Mouse (Mus musculus): ENCODE data around the gene Rnf145. TPM values are rescaled to one million over a fixed set of nuclear protein-coding genes. Genes with fewer than 3 reads are reported as not detected.

Rnf145 gene
- polyA plus RNA-seq, 1 experiment from 2014 or later: 85.4 TPM

- no peaks in the 10 kb centered on the region for H3K4me1 ChIP-seq (ENCODE audit: control insufficient read depth, insufficient read depth, low read length)
- H3K4me2 ChIP-seq (ENCODE audit: low read depth, low read length): no peak overlapping the region
- H3K27ac ChIP-seq (replicated peaks; ENCODE audit: low read depth, low read length): no peak overlapping the region
- H3K4me3 ChIP-seq (ENCODE audit: low read depth, low read length): no peak overlapping the region
- peak; percentile 23 for DNase-seq (ENCODE audit: low spot score)
- no peaks in the 10 kb centered on the region for H3K36me3 ChIP-seq (ENCODE audit: control insufficient read depth, insufficient read depth, low read length)
- H3K9me3 ChIP-seq (ENCODE audit: control insufficient read depth, low read length): no peaks in the 10 kb centered on the region
- H3K27me3 ChIP-seq (replicated peaks; ENCODE audit: control insufficient read depth, insufficient read depth, low read length): no peaks in the 10 kb centered on the region
- H3K9ac ChIP-seq (ENCODE audit: low read depth, low read length): no peak overlapping the region
- 31% methylated on average over 4 of the region's 5 CpGs for WGBS
- no peak for ATAC-seq (ENCODE audit: low read depth)
Observed at GRCm38 (mm10) chr11:44502931-44503330, 15.8 kb upstream of the Rnf145 start.

DNA sequence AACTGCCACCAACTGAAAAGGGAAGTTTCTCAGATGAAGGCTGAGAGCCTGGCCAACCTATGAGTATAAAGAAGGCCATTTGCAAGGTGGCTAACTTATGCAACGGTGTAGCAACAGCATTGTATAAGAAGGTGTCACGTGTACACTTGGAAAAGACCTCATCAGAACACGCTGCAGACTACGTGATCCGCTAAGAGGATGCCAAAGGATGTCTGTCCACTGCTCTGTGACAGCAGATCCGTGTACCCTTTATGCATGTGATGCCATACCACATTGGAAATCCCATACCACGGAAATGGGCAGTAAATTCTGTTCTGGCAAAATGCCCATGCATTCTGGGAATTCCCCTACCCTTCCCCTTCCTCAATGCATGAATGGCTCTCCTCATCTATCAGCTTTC is 14.6 kb upstream of the Rnf145 start:
- WGBS: 85% methylated on average over 7 of the region's 7 CpGs
- Histone ChIP-seq H3K9me3 (ENCODE audit: control insufficient read depth, low read length) (no peaks in the 10 kb centered on the region), H3K4me2 (ENCODE audit: low read depth, low read length) (no peak overlapping the region)

GRCm38 (mm10) chr11:44504761-44505160 is 14.0 kb upstream of the Rnf145 start:
- Histone ChIP-seq H3K9me3 (ENCODE audit: control insufficient read depth, low read length) (no peaks in the 10 kb centered on the region), H3K27ac (replicated peaks; ENCODE audit: low read depth, low read length) (no peak overlapping the region), H3K36me3 (ENCODE audit: control insufficient read depth, insufficient read depth, low read length) (no peaks in the 10 kb centered on the region), H3K4me3 (ENCODE audit: low read depth, low read length) (no peak overlapping the region), H3K4me2 (ENCODE audit: low read depth, low read length) (no peak overlapping the region), H3K27me3 (replicated peaks; ENCODE audit: control insufficient read depth, insufficient read depth, low read length) (no peaks in the 10 kb centered on the region), H3K4me1 (ENCODE audit: control insufficient read depth, insufficient read depth, low read length) (no peaks in the 10 kb centered on the region), H3K9ac (ENCODE audit: low read depth, low read length) (no peak overlapping the region)
- 85% methylated on average over 3 of the region's 3 CpGs for WGBS
- DNase-seq (ENCODE audit: low spot score) (no peak), ATAC-seq (ENCODE audit: low read depth) (no peak)

More for the DNA sequence above, 14.6 kb upstream of the Rnf145 start:
- H3K27me3 ChIP-seq (replicated peaks; ENCODE audit: control insufficient read depth, insufficient read depth, low read length): no peaks in the 10 kb centered on the region
- no peak overlapping the region for H3K27ac ChIP-seq (replicated peaks; ENCODE audit: low read depth, low read length)
- no peaks in the 10 kb centered on the region for H3K36me3 ChIP-seq (ENCODE audit: control insufficient read depth, insufficient read depth, low read length)
- no peak overlapping the region for H3K4me3 ChIP-seq (ENCODE audit: low read depth, low read length)
- no peaks in the 10 kb centered on the region for H3K4me1 ChIP-seq (ENCODE audit: control insufficient read depth, insufficient read depth, low read length)
- DNase-seq (ENCODE audit: low spot score) (peak; percentile 24), ATAC-seq (ENCODE audit: low read depth) (no peak; the same call in 1 of the 2 replicates)
- no peak overlapping the region for H3K9ac ChIP-seq (ENCODE audit: low read depth, low read length)

- H3K4me2 ChIP-seq (ENCODE audit: low read depth, low read length): no peak overlapping the region
- no peak overlapping the region for H3K9ac ChIP-seq (ENCODE audit: low read depth, low read length)
- no peak overlapping the region for H3K27ac ChIP-seq (replicated peaks; ENCODE audit: low read depth, low read length)
- H3K36me3 ChIP-seq (ENCODE audit: control insufficient read depth, insufficient read depth, low read length): no peaks in the 10 kb centered on the region
- no peaks in the 10 kb centered on the region for H3K9me3 ChIP-seq (ENCODE audit: control insufficient read depth, low read length)
- no peaks in the 10 kb centered on the region for H3K4me1 ChIP-seq (ENCODE audit: control insufficient read depth, insufficient read depth, low read length)
- WGBS: 76% methylated on average over 4 of the region's 4 CpGs
- DNase-seq (ENCODE audit: low spot score) (no peak), ATAC-seq (ENCODE audit: low read depth) (no peak)
- H3K27me3 ChIP-seq (replicated peaks; ENCODE audit: control insufficient read depth, insufficient read depth, low read length): no peaks in the 10 kb centered on the region
- no peak overlapping the region for H3K4me3 ChIP-seq (ENCODE audit: low read depth, low read length)
Observed at GRCm38 (mm10) chr11:44508876-44509275, 9.9 kb upstream of the Rnf145 start.

DNA sequence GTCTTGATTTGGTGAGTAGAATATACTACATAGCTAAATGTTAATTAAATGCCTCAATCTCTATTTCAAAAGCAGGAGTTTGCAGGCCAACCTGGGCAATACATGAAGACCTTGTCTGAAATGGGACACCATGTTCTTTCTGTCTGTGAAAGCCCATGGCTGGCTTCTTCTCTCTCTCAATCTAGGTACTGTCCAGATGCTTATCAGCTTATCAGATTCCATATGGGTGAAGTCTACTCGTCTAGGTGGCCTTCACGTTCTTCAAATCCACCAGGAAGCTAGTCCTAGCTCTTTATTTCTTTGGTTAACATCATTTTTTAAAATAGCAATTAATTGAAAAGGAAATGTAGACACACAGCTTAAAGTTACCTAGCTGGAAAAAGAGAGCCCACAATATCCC is 8.9 kb upstream of the Rnf145 start:
- Histone ChIP-seq H3K9ac (ENCODE audit: low read depth, low read length) (no peak overlapping the region), H3K9me3 (ENCODE audit: control insufficient read depth, low read length) (no peaks in the 10 kb centered on the region), H3K4me3 (ENCODE audit: low read depth, low read length) (no peak overlapping the region), H3K27ac (replicated peaks; ENCODE audit: low read depth, low read length) (no peak overlapping the region), H3K27me3 (replicated peaks; ENCODE audit: control insufficient read depth, insufficient read depth, low read length) (no peaks in the 10 kb centered on the region), H3K4me2 (ENCODE audit: low read depth, low read length) (no peak overlapping the region), H3K36me3 (ENCODE audit: control insufficient read depth, insufficient read depth, low read length) (no peaks in the 10 kb centered on the region), H3K4me1 (ENCODE audit: control insufficient read depth, insufficient read depth, low read length) (no peaks in the 10 kb centered on the region)
- 79% methylated on average over 2 of the region's 2 CpGs for WGBS
- DNase-seq (ENCODE audit: low spot score): no peak
- ATAC-seq (ENCODE audit: low read depth): no peak

DNA sequence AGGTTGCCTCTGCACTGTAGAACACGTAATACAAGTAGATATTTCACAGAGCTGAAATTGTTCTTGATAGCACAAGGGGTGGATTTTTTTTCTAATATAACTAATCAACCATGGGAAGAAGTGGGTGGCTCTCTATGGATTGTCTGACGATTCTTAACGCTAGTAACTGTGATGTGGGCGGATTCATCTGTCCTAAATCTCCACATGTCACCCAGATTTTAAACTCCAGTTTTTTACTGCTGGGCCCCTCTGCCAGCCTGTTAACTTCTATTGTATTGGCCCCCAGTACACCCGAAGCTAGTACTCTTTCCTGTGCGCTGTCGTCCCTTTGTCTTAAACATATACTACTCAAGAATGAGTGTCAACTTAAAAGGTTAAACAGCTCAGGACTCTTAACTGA is 8.4 kb upstream of the Rnf145 start:
- H3K9me3 ChIP-seq (ENCODE audit: control insufficient read depth, low read length): no peaks in the 10 kb centered on the region
- H3K27ac ChIP-seq (replicated peaks; ENCODE audit: low read depth, low read length): no peak overlapping the region
- no peaks in the 10 kb centered on the region for H3K36me3 ChIP-seq (ENCODE audit: control insufficient read depth, insufficient read depth, low read length)
- H3K4me2 ChIP-seq (ENCODE audit: low read depth, low read length): no peak overlapping the region
- 81% methylated on average over 7 of the region's 7 CpGs for WGBS
- no peak overlapping the region for H3K9ac ChIP-seq (ENCODE audit: low read depth, low read length)
- H3K4me3 ChIP-seq (ENCODE audit: low read depth, low read length): no peak overlapping the region
- DNase-seq (ENCODE audit: low spot score) (no peak), ATAC-seq (ENCODE audit: low read depth) (no peak)
- H3K4me1 ChIP-seq (ENCODE audit: control insufficient read depth, insufficient read depth, low read length): no peaks in the 10 kb centered on the region
- H3K27me3 ChIP-seq (replicated peaks; ENCODE audit: control insufficient read depth, insufficient read depth, low read length): no peaks in the 10 kb centered on the region

DNA sequence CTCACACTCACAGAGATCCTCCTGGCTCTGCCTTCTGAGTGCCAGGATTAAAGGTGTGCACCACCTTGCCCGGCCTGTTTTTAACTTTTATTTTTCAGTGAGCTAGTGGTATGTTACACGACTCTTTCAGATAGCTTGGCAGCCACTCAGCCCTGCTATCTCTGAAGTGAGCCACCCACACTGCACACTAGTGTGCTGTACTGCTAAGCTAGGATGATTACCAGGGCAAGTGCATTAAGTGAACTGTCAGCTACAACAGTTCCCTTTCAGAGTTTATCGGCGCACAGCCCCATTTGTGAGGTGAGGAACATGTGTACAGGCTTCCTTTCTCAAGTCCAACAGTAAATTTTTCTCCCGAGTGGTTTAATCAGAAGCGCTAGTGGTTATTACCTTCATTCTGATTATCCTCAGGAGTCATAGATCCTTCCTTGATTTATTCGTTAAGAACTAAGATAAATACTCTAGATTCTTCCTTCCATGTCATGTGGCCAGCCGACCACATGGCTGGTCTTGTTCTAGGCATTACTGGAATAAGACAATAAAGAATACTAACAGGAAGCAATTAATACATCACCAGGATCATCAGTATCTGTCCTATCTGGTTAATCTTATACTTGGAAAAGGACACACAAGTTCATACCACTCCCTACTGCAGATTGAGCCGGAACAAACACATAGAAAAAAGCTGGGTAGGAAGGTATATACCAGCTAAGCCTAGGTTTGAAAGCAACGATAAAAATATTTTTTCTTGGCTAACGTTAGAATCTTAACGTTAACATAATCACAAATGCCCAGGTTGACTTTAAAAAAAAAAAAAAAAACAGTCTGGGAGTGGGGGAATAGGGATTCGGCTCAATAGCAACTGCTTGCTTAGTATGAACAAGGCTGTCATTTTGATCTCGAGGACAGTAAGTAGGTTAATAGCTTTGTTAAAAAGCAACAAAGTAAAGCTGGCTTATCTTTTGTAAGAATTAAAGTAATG is 6.4 kb upstream of the Rnf145 start:
- Histone ChIP-seq H3K4me3 (ENCODE audit: low read depth, low read length) (no peak overlapping the region), H3K9me3 (ENCODE audit: control insufficient read depth, low read length) (no peaks in the 10 kb centered on the region), H3K27me3 (replicated peaks; ENCODE audit: control insufficient read depth, insufficient read depth, low read length) (no peaks in the 10 kb centered on the region), H3K9ac (ENCODE audit: low read depth, low read length) (no peak overlapping the region), H3K4me2 (ENCODE audit: low read depth, low read length) (no peak overlapping the region), H3K4me1 (ENCODE audit: control insufficient read depth, insufficient read depth, low read length) (no peaks in the 10 kb centered on the region), H3K36me3 (ENCODE audit: control insufficient read depth, insufficient read depth, low read length) (no peaks in the 10 kb centered on the region), H3K27ac (replicated peaks; ENCODE audit: low read depth, low read length) (no peak overlapping the region)
- ATAC-seq (ENCODE audit: low read depth) (no peak), DNase-seq (ENCODE audit: low spot score) (no peak)
- WGBS: 77% methylated on average over 14 of the region's 14 CpGs

GRCm38 (mm10) chr11:44513026-44513422 is 5.7 kb upstream of the Rnf145 start:
- no peak for ATAC-seq (ENCODE audit: low read depth)

DNA sequence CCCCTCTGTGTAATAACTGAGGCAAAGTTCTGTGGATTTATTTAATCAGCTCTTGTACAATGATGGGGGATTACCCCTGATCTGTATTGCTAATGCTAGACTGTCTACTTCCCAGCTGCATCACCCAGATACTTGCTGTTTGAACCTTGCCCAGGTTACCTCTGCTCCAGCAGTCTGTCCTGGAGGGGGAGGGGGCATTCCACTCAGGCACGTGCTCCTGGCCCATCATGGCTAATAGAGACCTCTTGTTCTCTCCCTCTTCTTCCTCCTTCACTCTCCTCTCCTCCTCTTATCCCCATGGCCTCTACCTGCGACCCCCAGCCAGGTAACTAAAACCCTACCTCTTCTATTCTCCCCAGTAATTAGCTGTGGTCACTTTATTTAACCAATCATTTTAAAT is 4.1 kb upstream of the Rnf145 start:
- H3K9me3 ChIP-seq (ENCODE audit: control insufficient read depth, low read length): no peaks in the 10 kb centered on the region
- H3K4me3 ChIP-seq (ENCODE audit: low read depth, low read length): no peak overlapping the region
- H3K36me3 ChIP-seq (ENCODE audit: control insufficient read depth, insufficient read depth, low read length): no peaks in the 10 kb centered on the region
- 57% methylated on average over 2 of the region's 2 CpGs for WGBS
- H3K27ac ChIP-seq (replicated peaks; ENCODE audit: low read depth, low read length): no peak overlapping the region
- no peak overlapping the region for H3K9ac ChIP-seq (ENCODE audit: low read depth, low read length)
- DNase-seq (ENCODE audit: low spot score) (no peak), ATAC-seq (ENCODE audit: low read depth) (no peak)
- no peak overlapping the region for H3K4me2 ChIP-seq (ENCODE audit: low read depth, low read length)
- peaks cover 6% of the 10 kb centered on the region; the same call in 1 of the 2 replicates for H3K4me1 ChIP-seq (ENCODE audit: control insufficient read depth, insufficient read depth, low read length)
- H3K27me3 ChIP-seq (replicated peaks; ENCODE audit: control insufficient read depth, insufficient read depth, low read length): no peaks in the 10 kb centered on the region

More at GRCm38 (mm10) chr11:44513026-44513422, 5.7 kb upstream of the Rnf145 start:
- Histone ChIP-seq H3K36me3 (ENCODE audit: control insufficient read depth, insufficient read depth, low read length) (no peaks in the 10 kb centered on the region), H3K9me3 (ENCODE audit: control insufficient read depth, low read length) (no peaks in the 10 kb centered on the region), H3K27ac (replicated peaks; ENCODE audit: low read depth, low read length) (no peak overlapping the region), H3K27me3 (replicated peaks; ENCODE audit: control insufficient read depth, insufficient read depth, low read length) (no peaks in the 10 kb centered on the region), H3K4me1 (ENCODE audit: control insufficient read depth, insufficient read depth, low read length) (0 out of 2 replicates have a peak, but pooled peaks cover 2% of the 10 kb centered on the region), H3K4me3 (ENCODE audit: low read depth, low read length) (no peak overlapping the region), H3K9ac (ENCODE audit: low read depth, low read length) (no peak overlapping the region), H3K4me2 (ENCODE audit: low read depth, low read length) (no peak overlapping the region)
- 64% methylated on average over 2 of the region's 2 CpGs for WGBS
- no peak for DNase-seq (ENCODE audit: low spot score)

Measured in embryonic facial prominence, embryonic 14.5 days (tissue).